Mouse (Mus musculus) forebrain, embryonic 14.5 days (tissue): ENCODE measurements around the gene Fignl1. TPM values are rescaled to one million over a fixed set of nuclear protein-coding genes. Genes with fewer than 3 reads are reported as not detected.

Experiments used
- ATAC-seq: fragments of 200-750 bp; cut with Nextera tagmentation; 2 replicates; pipeline ENCODE4 v1.8.0; 2017; ENCODE audit warnings: mild to moderate bottlenecking, moderate library complexity
- DNase-seq: peaks from one replicate; pipeline ENCODE4 v3.0.0-alpha.2; 2015; ENCODE audit warnings: low spot score
- H3K27ac ChIP-seq: fragments of 300-500 bp; sonication (generic); 2 replicates; pipeline ENCODE4 v1.5.1; 2014; ENCODE audit warnings: low read depth, mild to moderate bottlenecking, control low read depth, low read length, moderate library complexity
- H3K27me3 ChIP-seq: fragments of 300-500 bp; sonication (generic); replicated peaks from 2 replicates; pipeline ENCODE4 v1.6.1; 2014; ENCODE audit warnings: low read length, control low read depth, mixed read lengths; ENCODE audit not compliant: control insufficient read depth, insufficient read depth
- H3K36me3 ChIP-seq: fragments of 300-500 bp; sonication (generic); 2 replicates; pipeline ENCODE4 v1.6.1; 2014; ENCODE audit warnings: low read length, control low read depth; ENCODE audit not compliant: control insufficient read depth, insufficient read depth
- H3K4me1 ChIP-seq: fragments of 300-500 bp; sonication (generic); 2 replicates; pipeline ENCODE4 v1.6.1; 2014; ENCODE audit warnings: antibody characterized with exemption, low read length, control low read depth; ENCODE audit not compliant: control insufficient read depth, insufficient read depth
- H3K4me2 ChIP-seq: fragments of 300-500 bp; sonication (generic); 2 replicates; pipeline ENCODE4 v1.6.1; 2014; ENCODE audit warnings: mild to moderate bottlenecking, control low read depth, low read length
- H3K4me3 ChIP-seq: fragments of 300-500 bp; sonication (generic); 2 replicates; pipeline ENCODE4 v1.5.1; 2014; ENCODE audit warnings: low read depth, low read length, control low read depth
- H3K9ac ChIP-seq: fragments of 300-500 bp; sonication (generic); 2 replicates; pipeline ENCODE4 v1.6.1; 2014; ENCODE audit warnings: mild to moderate bottlenecking, low read length, control low read depth, moderate library complexity
- H3K9me3 ChIP-seq: fragments of 300-500 bp; sonication (generic); replicated peaks from 2 replicates; pipeline ENCODE4 v1.6.1; 2016; ENCODE audit warnings: low read length, control low read depth, mixed read lengths; ENCODE audit not compliant: control insufficient read depth
- WGBS: fragments of 180-500 bp; shearing (Covaris S2); extraction: QIAGEN DNeasy Blood & Tissue Kit; methylation state at CpG from one replicate; pipeline ENCODE4 v1.1.7; 2014; 5-methylcytosine and 5-hydroxymethylcytosine counted together
- polyA plus RNA-seq: library from polyadenylated mRNA; unstranded; fragments of >200 nt; fragmentation: Nextera tagmentation; extraction: Ambion mirVana; gene quantifications from 2 replicates; pipeline ENCODE4 v1.2.1, GENCODE M21; 2014

Gene Fignl1
- polyA plus RNA-seq, 1 experiment from 2014 or later: 40.2 TPM

DNA sequence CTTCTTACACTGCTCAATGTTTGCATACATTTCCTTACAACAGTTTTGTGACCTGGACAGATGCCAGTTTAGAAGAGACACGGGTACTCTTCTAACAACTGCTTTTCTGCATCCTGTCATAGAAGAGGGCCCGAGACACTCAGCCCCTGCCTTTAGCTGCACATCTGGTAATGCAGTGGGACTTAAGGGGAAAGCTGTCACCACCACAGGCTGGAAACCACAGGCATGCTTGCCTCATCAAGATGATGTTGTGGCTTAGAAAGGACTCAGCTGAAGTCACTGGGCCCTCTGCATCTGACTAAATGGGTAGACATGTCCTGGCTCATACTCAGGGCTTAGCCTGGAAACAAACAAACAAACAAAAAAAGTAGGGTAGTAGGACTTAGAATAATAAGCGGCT lies 12.0 kb upstream of the Fignl1 start:
- no peaks in the 10 kb centered on the region for H3K27me3 ChIP-seq
- H3K4me3 ChIP-seq: no peak overlapping the region
- H3K4me2 ChIP-seq: no peak overlapping the region
- H3K4me1 ChIP-seq: peaks cover 27% of the 10 kb centered on the region
- DNase-seq (no peak), ATAC-seq (peak; percentile 2; the same call in 1 of the 2 replicates)
- H3K27ac ChIP-seq: no peak overlapping the region
- no peaks in the 10 kb centered on the region for H3K36me3 ChIP-seq
- H3K9ac ChIP-seq: no peak overlapping the region
- WGBS: 71% methylated on average over 3 of the region's 3 CpGs
- no peaks in the 10 kb centered on the region for H3K9me3 ChIP-seq

DNA sequence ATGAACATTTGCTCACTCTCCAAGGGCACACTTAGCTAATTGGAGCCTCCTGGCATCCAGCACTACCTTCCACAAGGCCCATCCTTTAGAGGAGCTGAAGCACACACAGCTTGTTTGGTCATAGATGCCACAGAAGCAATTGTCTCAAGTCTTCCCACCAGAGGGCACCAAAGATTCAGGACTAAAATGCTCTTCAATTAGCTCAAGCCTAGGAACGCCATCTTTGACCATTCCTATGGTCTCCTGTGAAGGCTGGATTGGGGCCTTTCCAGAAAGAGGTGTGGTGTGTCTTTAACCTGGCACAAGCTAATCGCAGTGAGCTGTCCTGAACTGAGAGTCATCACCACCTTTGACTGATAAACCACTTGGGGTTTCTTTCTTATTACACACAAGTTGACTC lies 11.5 kb upstream of the Fignl1 start:
- H3K36me3 ChIP-seq: no peaks in the 10 kb centered on the region
- DNase-seq (peak; percentile 97), ATAC-seq (peak; percentile 54)
- H3K4me1 ChIP-seq: peaks cover 27% of the 10 kb centered on the region
- H3K27ac ChIP-seq: no peak overlapping the region
- no peaks in the 10 kb centered on the region for H3K27me3 ChIP-seq
- no peak overlapping the region for H3K9ac ChIP-seq
- H3K4me3 ChIP-seq: no peak overlapping the region
- no peaks in the 10 kb centered on the region for H3K9me3 ChIP-seq
- WGBS: 3% methylated on average over 2 of the region's 2 CpGs
- H3K4me2 ChIP-seq: no peak overlapping the region

- Histone ChIP-seq H3K4me2 (no peak overlapping the region), H3K27me3 (no peaks in the 10 kb centered on the region), H3K9ac (no peak overlapping the region), H3K9me3 (no peaks in the 10 kb centered on the region), H3K27ac (no peak overlapping the region), H3K36me3 (no peaks in the 10 kb centered on the region), H3K4me3 (no peak overlapping the region), H3K4me1 (peaks cover 19% of the 10 kb centered on the region)
- 90% methylated on average over 5 of the region's 5 CpGs for WGBS
- DNase-seq (no peak), ATAC-seq (no peak)
These were observed 10.4 kb upstream of the Fignl1 start for GRCm38 (mm10) chr11:11819206-11819605.

DNA sequence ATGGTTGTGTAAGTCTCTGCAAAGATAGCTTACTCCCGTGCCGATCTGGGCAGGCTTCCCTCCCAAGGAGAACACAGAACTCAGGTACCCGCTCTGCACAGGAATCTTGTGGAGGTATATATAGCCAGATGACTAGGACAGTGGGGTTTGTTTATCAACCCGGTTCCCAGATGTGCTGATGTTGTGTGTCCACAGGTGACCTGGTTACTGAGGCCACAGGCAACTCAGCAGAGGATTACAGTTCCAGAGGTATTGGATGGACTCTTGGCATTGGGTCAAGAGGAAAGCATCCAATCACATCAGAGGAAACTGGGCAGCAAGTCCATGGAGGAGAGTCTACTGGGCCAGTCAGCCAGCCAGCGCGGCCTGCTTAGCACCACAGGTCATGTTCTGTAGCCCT lies 10.0 kb upstream of the Fignl1 start:
- DNase-seq: no peak
- no peak for ATAC-seq
- peaks cover 19% of the 10 kb centered on the region for H3K4me1 ChIP-seq
- H3K27ac ChIP-seq: no peak overlapping the region
- no peak overlapping the region for H3K4me3 ChIP-seq
- H3K36me3 ChIP-seq: no peaks in the 10 kb centered on the region
- no peak overlapping the region for H3K9ac ChIP-seq
- no peak overlapping the region for H3K4me2 ChIP-seq
- H3K27me3 ChIP-seq: no peaks in the 10 kb centered on the region
- WGBS: 89% methylated on average over 6 of the region's 6 CpGs
- no peaks in the 10 kb centered on the region for H3K9me3 ChIP-seq

DNA sequence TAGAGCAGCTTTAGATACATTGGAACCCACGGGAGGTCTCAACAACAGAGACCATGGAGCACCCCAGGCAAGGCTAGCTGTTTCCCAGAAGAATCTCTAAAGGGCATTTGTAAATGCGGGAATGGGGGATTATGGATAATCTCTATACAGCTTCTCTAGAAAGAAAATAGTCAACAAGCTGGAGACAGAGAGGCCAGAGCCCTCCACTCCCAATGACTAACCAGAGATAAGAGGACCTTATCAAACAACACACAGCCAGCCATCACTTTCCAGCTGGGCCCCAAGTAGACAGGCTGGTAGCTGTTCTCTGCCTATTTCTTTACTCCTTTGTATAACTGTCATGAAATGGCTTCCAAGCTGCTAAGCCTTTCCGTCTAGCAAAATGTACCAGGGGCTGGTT lies 7.0 kb upstream of the Fignl1 start:
- no peak overlapping the region for H3K4me2 ChIP-seq
- no peak for DNase-seq
- no peaks in the 10 kb centered on the region for H3K4me1 ChIP-seq
- no peak for ATAC-seq
- H3K4me3 ChIP-seq: no peak overlapping the region
- 60% methylated on average over 3 of the region's 3 CpGs for WGBS
- H3K9me3 ChIP-seq: no peaks in the 10 kb centered on the region
- no peaks in the 10 kb centered on the region for H3K36me3 ChIP-seq
- no peaks in the 10 kb centered on the region for H3K27me3 ChIP-seq
- H3K27ac ChIP-seq: no peak overlapping the region
- no peak overlapping the region for H3K9ac ChIP-seq

- Histone ChIP-seq H3K4me2 (peak overlapping the region; percentile 26; the same call in 1 of the 2 replicates), H3K4me3 (no peak overlapping the region), H3K36me3 (no peaks in the 10 kb centered on the region), H3K9me3 (no peaks in the 10 kb centered on the region), H3K27ac (no peak overlapping the region), H3K27me3 (no peaks in the 10 kb centered on the region), H3K4me1 (peaks cover 7% of the 10 kb centered on the region; the same call in 1 of the 2 replicates), H3K9ac (peak overlapping the region; percentile 43; the same call in 1 of the 2 replicates)
- DNase-seq (peak; percentile 93), ATAC-seq (peak; percentile 21; the same call in 1 of the 2 replicates)
- 19% methylated on average over 9 of the region's 9 CpGs for WGBS
These were observed 3.2 kb upstream of the Fignl1 start for GRCm38 (mm10) chr11:11811906-11812480.

- peak; percentile 15 for ATAC-seq
- no peaks in the 10 kb centered on the region for H3K27me3 ChIP-seq
- H3K4me1 ChIP-seq: peaks cover 7% of the 10 kb centered on the region; the same call in 1 of the 2 replicates
- H3K9me3 ChIP-seq: no peaks in the 10 kb centered on the region
- WGBS: 3% methylated on average over 11 of the region's 11 CpGs
- H3K4me2 ChIP-seq: peak overlapping the region; percentile 74
- DNase-seq: peak; percentile 65
- H3K36me3 ChIP-seq: 0 out of 2 replicates have a peak, but pooled peaks cover 2% of the 10 kb centered on the region
- peak overlapping the region; percentile 57 for H3K4me3 ChIP-seq
- peak overlapping the region; percentile 95 for H3K27ac ChIP-seq
- H3K9ac ChIP-seq: peak overlapping the region; percentile 83
These were observed 828 bp upstream of the Fignl1 start for GRCm38 (mm10) chr11:11809404-11810175.

GRCm38 (mm10) chr11:11808035-11808819 lies 535 bp downstream of the Fignl1 start:
- Histone ChIP-seq H3K4me2 (peak overlapping the region; percentile 74), H3K36me3 (peaks cover 6% of the 10 kb centered on the region), H3K27ac (peak overlapping the region; percentile 69), H3K27me3 (no peaks in the 10 kb centered on the region), H3K9me3 (no peaks in the 10 kb centered on the region), H3K4me1 (peaks cover 7% of the 10 kb centered on the region; the same call in 1 of the 2 replicates), H3K9ac (peak overlapping the region; percentile 83), H3K4me3 (peak overlapping the region; percentile 57)
- WGBS: 8% methylated on average over 25 of the region's 25 CpGs
- DNase-seq (no peak), ATAC-seq (peak; percentile 77)
